Mouse (Mus musculus) 3134 (cell line): ENCODE results near the gene Diaph3.

Experiments used
- DNase-seq: peaks from one replicate; pipeline ENCODE4 v3.0.0-alpha.2; 2011; ENCODE audit warnings: low spot score; ENCODE audit not compliant: insufficient read length; ENCODE audit errors: extremely low read depth

Diaph3 gene

DNA sequence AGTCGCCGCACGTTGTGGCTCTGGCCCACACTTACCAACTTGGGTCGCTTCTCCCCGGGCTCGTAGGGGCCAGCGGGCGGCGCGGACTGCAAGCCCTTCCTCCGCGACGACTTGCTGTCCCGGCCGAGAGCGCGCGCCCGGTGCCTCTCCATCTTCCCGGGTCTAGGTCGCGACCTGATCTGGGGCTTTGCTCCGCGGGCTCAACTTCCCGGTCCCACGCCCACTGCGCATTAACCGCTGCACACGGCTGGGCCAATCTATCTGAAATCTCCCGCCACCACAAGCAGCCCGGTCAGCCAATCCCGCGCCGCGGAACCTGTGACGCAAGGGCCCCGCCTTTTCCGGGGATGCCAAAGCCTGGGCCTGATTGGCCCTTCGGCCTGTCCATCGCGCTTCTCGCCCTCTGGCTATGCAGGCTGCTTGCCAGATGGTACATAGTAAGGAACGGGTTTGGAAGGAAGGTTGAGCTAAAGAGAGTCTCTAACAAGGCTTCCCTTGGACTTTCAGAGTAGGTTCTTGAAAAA, at the start of gene Diaph3:
Diaph3 (minus strand) TSS at position 273 of the 524 bp plus-strand sequence.
- peak; percentile 96 for DNase-seq

DNA sequence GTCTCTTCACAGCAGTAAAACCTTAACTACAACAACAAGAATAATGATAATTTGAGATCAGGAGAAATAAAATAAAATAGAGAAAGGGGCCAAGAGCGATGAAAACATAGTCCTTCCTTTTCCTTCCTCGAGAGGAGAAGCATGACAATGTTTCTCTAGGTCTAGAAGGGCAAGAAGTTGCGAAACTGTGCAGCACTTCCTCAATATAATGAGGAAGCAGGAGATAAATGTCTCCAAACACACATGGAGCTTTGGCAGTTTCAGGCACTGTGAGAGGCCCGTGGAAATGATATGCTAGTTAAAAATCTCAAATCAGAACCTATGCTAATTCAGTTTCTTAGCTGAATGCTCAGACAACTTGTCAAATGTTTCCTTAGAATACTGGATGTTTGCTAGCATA, 49.6 kb upstream of the Diaph3 start:
- DNase-seq = no peak

DNA sequence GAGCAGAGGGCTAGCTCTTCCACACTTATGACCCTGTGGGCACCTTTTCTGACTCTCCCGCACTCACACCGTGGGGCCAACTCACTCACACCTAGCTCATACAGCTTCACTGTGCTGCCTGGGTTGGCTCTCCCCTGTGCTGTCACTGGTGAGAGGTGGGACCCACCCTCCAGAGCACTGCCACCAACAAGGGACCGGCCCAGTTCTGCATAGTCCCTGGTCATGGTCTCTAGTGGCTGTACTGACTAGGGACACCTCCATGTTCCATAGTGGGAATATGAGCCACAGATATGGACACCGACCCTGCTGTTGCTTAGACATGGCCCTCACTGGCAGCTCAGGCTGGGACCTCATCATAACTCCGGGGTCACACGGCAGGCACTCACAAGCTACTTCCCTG, 30.5 kb upstream of the Diaph3 start:
- DNase-seq = no peak

DNA sequence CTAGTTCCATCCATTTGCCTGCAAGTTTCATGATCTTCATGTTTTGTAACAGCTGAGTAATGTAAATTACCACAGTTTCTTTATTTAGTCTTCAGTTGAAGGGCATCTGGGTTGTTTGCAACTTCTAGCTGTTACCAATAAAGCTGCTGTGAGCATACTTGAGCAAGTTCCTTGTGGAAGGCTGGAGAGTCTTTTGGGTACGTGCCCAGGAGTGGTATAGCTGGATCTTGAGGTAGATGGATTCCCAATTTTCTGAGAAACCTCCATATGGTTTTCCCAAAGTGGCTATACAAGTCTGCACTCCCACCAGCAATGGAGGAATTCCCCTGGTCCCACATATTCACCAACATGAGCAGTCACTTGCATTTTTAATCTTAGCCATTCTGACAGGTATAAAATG, 28.1 kb upstream of the Diaph3 start:
- no peak for DNase-seq

DNA sequence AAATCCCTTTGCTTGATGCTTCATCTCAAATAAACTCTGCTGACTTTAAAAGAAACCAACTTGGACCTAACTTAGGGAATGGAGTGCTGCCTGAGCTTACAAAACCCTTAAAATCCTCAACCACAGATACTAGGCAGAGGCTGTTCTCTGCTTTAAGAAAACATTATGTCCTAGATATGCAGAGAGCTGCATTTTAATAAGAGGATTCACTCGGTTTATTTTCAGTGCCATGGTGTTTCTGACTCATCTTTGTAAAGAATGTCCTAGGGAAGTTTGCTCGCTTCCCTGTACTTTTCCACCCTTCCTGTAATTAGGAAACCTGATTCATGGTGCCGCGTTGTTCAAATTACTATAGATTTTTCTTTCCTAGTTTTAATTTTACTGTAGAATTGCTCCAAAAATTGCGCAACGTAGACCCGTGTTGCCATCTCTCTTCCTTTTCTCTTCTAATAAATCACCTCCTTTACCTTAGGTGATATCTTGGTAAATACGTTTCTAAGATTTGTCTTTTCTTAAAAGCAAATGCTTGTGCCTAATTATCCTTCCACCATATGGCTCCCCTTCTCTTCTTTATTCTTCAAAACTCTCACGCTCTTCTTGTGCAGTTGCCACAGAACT, 14.7 kb upstream of the Diaph3 start:
- DNase-seq = no peak

DNA sequence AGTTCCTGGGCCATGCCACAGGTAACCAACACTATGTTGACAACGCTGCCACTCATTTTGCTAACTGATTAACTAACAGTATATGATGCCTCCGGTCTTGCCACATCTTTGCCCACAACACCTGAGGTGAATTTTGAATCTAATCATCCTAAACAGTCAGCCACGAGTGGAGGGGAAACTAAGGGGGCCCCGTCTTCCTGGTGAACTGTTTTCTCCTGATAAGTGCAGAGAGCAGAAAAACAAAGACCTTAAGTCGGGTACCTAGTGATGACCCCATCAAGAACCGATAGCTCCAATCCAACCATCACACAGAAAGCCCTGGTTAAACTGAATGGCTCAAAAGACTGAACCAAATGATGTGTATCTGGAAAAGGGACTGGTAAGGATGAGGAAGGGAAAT, 8.6 kb upstream of the Diaph3 start:
- DNase-seq = no peak

DNA sequence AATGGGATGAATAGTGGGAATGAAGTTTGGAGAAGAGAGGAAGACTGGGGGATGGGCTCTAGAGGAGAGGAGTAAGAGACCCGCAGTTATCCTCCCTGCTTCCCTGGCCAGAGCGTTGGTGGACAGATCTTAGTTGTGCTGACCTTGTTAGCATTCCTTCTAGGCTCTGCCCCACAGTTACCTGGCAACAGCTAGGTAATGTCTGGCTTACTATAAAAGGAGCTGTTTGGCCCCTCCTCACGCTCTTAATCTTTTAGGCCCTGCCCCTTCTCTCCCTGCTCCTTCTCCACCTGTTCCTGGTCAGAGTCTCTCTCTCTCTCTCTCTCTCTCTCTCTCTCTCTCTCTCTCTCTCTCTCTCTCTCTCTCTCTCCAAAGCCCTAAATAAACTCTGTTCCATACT, 5.7 kb upstream of the Diaph3 start:
- no peak for DNase-seq

DNA sequence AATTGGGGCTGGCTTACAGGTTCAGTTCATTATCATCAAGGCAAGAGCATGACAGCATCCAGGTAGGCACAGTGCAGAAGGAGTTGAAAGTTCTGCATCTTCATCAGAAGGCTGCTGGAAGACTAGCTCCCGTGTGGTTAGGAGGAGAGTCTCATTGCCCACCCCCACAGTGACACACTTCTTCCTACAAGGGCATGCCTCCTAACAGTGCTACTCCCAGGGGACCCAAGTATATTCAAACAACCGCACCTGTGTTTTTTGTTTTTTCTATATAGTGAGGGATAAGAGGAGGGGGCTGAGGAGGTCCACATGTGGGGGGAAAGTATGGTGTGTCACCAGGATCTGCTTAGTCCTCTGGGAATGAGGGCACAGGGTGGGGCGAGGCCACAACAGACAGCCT, 4.3 kb upstream of the Diaph3 start:
- DNase-seq = no peak

DNA sequence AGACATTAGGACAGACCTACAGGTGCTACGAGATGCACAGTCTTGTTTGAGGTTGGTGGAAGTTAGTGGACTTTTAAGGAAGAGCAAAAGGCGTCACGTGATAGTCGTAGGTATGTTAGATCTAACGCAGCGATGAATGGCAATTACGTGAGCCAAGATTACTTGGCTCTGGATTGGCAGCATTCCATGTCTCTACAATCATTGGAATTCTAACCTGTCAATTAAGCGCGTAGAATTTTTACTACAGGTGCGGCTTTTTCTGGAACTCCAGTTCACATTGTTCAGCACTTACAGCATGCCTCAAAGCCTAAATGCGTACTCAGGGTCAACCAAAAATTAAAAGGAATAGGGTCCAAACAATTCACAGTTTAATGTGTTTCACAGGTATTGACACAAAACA, 742 bp upstream of the Diaph3 start:
- no peak for DNase-seq

DNA sequence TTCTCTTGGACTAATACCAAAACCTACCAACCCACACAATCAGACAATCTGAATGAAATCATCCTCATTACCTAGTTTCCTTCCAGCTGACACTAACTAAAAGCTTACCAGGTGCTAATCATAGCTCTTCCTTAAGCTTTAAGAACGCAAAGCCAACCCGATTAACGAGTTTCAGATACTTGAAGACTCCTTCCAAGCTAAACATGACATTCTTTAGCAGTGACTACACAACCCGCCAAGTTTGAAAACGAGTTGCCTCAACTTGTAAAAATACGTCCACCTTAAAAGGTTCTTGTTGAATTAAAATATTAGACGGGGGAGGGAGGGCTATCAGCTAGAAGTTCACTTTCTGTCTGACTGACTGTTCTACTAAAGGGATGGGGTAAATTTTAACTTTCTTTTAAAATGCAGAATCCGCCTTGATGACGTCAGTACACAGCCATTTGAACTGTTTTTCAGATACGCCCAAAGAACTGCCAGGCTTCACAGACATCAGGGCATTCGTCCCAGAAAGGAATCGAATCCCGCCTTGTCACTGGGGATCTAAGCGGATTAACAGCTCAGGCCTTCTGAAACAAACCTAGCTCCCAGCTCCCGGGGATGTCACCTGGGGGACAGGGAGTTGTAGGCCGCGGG, 590 bp downstream of the Diaph3 start:
- DNase-seq = no peak

DNA sequence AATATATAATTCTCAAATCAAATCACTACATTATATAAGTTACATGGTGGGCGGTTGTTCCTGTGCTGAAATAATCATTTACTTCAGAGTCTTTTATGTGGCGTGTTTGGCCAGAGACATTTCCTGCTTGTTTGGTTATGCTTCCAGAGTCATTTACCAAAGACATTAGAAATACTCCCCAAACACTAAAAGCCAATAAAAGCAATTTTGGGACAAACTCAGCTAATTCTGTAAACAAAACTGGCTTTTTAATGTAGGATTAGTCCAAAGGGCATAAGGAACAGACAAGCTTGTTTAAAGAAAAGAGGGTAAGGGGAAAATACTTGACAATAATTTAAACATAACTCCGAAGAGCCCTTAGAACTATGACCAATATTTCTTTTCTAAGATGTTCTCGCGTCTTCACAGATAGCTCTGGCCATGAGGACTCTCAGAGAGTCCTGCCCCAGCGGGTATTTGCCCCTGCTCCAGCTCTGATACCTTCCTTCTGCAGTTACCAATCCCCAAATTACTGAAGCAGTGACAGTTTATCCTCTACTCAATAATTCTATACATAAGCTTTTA, 14.9 kb downstream of the Diaph3 start:
- DNase-seq = no peak

DNA sequence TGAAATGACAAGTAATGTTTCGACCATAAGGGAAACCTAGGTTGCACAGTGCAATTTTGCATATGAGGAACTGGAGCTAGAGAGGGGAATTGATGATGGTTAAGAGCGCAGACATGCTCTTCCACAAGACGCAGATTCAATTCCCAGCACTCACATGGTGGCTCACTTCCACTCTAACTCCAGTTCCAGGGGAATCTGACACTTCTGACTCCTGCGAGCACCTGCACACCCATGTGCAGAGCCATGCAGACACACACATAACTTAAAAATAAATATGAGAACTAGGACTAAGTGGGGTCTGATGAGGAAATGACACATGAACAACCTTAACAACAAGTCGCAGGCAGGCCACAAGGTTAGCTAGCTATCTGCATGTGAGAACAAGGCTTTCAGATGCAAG, 15.5 kb downstream of the Diaph3 start:
- DNase-seq = no peak

DNA sequence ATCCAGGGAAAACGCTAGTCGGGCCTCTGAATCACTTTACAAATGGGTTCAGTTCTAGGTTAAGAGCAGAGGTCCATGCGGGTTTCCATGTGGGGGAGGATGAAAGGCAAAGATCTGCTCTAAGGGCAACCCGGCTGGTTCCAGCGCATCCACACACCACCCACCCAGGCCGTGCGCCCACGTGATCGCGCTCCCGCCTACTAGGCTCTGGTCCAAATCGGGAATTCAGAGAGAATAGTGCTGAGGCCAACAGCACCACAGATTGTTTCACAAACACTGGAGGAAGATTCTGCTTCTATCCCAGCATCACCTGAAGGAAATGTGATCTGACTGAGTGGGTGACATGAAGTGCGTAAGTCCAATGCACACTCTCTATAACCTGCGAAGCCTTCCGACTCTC, 17.9 kb downstream of the Diaph3 start:
- no peak for DNase-seq

DNA sequence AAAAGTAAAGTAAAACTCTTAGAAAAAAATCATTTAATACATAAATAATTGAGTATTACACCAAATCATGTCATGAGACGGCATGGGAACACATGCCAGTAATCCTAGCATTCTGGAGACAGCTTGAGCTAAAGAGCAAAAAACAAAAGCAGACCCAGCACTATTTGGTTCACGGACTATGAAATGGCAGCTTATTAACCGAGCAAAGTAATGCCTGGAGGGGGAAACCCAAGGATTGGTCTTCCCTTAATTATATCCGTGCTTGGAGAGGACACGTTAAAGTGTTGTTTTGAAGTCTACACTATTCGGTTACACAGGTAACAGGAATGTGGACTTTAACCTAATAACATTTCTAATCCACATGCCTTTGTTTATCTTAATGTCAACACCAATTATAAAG, 19.2 kb downstream of the Diaph3 start:
- no peak for DNase-seq

DNA sequence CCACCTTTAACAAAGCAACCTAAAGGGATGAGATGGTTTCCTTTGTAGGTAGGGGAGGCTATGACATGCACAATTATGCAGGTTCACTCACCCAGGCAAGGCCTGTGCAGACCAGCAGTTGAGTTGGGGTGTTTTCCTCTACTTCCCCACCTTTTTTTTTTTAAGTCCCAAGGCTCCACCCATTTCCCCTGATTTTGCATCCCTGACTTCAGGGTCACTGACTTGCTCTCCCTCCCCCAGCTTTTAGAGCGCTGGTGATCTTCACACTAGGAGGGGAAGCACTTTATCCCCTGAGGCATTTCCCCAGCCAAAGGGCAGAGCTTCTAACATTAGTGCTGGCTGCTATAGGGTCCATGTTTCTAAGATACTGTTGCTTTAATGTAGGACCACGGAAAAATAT, 30.4 kb downstream of the Diaph3 start:
- no peak for DNase-seq

DNA sequence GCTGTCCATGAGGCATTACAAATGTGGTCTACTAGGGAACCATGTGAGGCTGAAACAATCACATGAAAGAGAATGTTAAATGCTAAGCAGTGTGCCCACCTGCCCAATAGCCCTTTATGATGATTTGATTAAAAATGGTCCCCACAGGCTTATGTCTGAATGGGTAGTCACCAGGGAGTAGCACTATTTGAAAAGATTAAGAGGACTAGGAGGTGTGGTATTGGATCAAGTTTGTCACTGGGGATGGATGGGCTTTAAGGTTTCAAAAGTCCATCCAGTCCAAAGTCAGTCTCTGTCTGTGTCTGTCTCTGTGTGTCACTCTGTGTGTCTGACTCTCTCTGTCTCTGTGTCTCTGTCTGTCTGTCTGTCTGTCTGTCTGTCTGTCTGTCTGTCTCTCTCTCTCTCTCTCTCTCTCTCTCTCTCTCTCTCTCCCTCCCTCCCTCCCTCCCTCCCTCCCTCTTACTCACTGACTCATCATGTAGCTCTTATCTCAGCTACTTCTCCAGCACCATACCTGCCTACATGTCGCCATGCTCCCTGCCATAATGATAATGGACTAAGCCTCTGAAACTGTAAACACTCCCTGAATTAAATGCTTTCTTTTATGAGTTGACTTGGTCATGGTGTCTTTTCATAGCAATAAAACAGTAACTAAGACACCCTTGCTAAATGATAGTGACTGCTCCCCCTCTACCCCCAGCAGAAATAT, 41.5 kb downstream of the Diaph3 start:
- DNase-seq = no peak

DNA sequence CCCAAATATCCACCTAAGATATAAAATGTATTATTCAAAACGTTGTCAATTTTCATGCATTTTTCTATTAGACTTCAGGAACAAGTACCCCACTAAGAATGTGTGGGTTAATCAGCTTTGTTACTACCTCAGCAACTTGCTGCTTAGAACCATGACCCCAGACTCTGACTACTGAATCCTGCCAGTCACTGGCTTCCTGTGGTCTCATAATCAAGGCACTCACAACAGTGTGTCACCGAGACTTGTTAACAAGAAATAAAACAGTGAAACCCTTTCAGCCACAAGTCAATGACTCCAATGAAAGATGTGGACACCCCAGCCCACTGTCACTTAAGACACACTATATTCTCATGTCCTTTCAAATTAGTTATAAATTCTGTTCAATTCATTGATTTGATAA, 42.9 kb downstream of the Diaph3 start:
- DNase-seq = no peak

DNA sequence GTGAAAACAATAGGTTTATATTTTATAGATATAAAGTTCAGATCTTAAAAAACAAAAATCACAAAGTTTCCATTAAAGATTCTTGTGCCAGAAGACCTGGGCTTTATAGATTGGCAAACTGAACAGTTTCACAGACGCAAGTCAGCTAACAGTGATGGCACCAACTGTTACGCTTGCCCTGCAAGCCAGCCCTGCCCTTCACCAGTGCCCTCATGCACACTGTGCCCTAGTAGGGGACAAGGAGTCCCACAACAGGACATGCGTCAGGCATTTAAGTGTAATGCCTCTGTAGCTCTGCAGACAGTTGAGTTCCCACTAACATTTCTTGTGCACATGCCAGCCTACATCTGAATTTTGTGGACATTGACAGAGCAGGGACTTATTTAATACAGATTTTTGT, 49.5 kb downstream of the Diaph3 start:
- no peak for DNase-seq

DNA sequence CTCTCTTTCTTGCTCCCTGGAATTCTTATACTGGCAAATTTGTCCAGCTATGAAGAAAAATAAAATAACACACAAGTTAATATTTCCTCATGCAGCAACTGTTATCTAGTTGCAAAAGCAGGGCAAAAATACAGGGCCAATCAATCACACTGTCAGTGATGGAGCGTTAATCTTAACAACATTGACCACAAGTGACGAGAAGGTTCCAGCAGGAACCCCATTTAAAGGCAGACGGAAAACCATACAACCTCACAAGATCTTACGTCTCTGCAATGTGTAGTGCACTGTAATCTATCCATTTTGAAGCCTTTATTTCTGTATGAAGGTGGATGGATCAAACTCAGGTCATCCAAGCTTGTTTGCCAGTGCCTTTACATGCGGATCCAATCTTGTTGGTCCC, 49.9 kb downstream of the Diaph3 start:
- no peak for DNase-seq

DNA sequence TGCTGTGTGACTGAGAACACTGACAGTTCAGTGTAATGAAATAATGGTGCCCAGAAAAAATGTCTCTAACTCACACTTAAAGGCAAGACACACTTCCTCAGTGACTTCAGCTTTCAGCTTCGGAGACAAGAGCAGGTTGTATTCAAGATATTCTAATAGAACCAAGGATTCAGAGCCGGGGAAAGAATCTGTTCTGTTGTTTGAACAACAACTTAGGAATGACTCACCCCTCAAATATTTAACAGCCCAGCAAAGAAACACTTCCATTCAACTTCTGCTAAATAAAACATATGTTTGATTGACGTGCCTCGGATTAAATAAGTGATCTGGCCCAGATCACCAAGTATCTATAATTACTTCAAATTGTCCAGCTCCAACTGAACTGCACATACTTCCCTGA, 52.1 kb downstream of the Diaph3 start:
- no peak for DNase-seq

DNA sequence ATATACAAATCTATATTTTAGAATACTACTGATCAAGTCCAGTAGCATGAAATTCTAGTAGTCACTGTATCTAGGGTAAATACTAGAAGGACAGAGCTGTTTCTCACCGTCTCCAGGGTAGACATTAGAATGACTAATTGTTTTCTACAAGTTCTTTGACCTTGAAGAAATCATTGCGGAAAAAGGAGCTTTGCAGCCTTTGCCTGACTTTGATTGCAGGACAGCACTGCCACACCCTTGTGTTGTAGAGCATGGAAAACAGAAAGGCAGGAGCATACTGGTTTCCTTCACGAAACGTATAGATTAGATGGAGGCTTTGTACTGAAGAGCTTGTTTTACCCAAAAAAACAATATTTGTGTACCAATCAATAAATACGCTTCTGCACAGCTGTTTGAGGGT, 52.6 kb downstream of the Diaph3 start:
- DNase-seq = no peak

DNA sequence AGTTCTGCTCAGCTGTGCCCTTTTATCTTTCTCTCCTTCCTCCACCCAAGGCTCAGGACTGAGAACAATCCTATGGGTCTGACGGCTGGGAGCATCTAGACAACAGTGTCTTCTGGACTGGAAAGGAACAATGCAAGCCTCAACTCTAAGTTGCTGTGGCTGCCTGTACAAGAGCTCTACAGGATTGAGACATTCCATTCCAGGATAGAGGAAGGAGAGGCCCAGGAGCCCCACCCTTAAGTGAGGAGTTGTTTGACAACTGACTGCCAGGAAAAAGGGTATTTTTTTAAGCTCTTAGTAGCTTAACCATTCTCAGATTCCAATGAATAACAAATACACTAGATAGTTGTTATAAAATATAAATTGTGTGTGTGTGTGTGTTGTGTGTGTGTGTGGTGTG, 53.0 kb downstream of the Diaph3 start:
- no peak for DNase-seq
